Mouse (Mus musculus) CD4-positive naive resting alpha-beta T cell, adult 76 days (primary cell): ENCODE measurements around the gene Tfg. TPM values are rescaled to one million over a fixed set of nuclear protein-coding genes. Genes with fewer than 3 reads are reported as not detected.

Experiments used
- total RNA-seq: library from RNA; stranded (reverse); gene quantifications from one replicate; pipeline ENCODE4 v1.2.4, GENCODE M21; 2023

The Tfg gene
- total RNA-seq: 30.4 TPM

GRCm38 (mm10) chr16:56717224-56718200 lies at the start of gene Tfg:
TSS of gene Tfg (minus strand) at chr16:56717450.

Other genes starting within 250 kb of the Tfg start
- gene Abi3bp, start 239.6 kb downstream of the Tfg start, total RNA-seq: not detected
- gene Adgrg7, start 78.4 kb upstream of the Tfg start, total RNA-seq: not detected
- not detected for gene Tmem45a, start 168.7 kb upstream of the Tfg start, total RNA-seq
- not detected for gene Lnp1, start 210.6 kb upstream of the Tfg start, total RNA-seq